Mouse (Mus musculus) ES-Bruce4 (cell line): Measurements from ENCODE around the gene Ocm.

ENCODE experiments used
- CTCF ChIP-seq: IDR thresholded peaks from one replicate; pipeline ENCODE4 v1.8.1; 2011; ENCODE audit warnings: low read depth, low read length
- EP300 ChIP-seq: IDR thresholded peaks from 2 replicates; pipeline ENCODE4 v1.6.1; 2011; ENCODE audit warnings: low read depth, low read length; ENCODE audit not compliant: insufficient read depth

GRCm38 (mm10) chr5:144054340-144054739 is 27.9 kb upstream of the Ocm start:
- TF ChIP-seq CTCF (no peak), EP300 (no peak)
